Mouse (Mus musculus): ENCODE results near the gene Espn.

Espn gene

DNA sequence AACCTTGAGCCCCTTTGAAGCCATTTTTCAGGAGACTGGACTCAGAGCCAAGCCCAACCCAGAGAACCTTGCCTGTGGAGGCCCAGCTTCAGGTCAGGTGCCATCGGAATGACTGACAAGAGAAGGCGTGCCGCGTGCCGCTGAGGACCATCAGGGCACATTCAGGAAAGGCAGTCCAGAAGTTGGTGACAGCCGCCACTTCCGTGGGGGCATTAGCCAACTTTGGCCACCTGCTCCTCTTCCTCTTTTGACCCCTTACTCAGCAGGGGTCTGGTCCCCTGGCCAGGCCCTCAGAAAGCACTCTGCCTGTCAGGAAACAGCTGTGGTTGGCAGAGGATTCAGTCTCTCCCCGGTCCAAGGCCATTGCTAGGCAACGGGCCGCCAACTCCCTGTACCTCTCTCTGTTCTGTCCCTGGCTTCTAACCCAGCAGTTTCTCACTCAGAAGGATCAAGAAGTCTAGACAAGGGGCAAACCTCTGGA is 80.0 kb downstream of the Espn start, which contains the start of gene Plekhg5:
Plekhg5 (plus strand) TSS at position 378 of the 481 bp plus-strand sequence.
- no peak for DNase-seq (ENCODE audit: low spot score in 2 of 2)

DNA sequence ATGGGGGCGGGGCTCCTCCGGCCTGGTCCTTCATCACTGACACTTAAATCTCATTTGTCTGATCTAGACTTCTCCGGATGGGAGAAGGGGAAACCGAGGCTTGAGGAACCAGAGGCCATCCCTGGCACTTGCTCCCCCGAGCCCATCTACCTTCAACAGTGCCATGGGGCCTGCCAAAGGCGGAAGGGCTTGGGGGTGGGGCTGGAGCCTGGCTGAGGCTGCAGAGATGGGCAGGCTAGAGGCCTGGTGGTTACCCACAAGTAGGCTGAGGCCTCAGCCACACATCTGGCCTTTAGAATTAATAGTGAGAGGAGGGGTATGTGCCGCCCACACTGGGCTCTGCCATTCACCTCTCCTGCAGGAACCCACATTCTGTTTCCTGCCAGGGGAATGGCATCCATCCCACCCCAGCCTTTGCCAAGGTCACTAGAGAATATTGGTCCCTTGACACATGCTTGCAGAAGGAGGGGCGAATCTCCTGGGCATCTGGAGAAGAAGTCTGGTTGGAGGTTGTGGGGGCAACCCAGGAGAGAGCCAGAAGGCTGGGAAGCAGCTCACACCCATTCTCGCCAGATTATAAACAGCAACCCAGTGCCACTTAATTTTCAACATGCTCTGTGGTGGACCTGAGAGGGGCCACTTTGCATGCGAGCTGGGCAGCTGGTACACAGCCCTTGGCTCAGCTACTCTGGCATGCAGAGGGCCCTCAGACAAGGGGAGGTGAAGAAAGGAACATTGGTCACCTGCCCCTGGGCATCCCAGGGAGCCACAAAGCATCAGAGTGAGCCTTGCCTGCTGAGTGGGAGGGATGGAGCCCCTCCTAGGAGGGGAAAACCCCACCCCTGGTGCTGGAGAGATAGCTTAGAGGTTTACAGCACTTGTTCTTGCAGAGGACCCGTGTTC is 81.4 kb downstream of the Espn start:
- DNase-seq (ENCODE audit: low spot score in 2 of 2), result no peak
